Comparison of ENCODE assay signal across 29 mouse cellular contexts in genomic region chr1:71550626-71551195, GRCm38 (mm10). TPM values are rescaled to one million over a fixed set of nuclear protein-coding genes. Genes with fewer than 3 reads are reported as not detected.
DNase-seq lines count a peak whose midpoint lies in the region; ATAC-seq and TF ChIP-seq lines count a peak whose summit lies in the region.
"Had no signal": no experiment of that assay in that cellular context is flagged by ENCODE, and none has a peak within 500 bp of the region (broad histone marks: within the 10 kb centered on the region; RNA-seq: fewer than 3 reads in every experiment).

No protein-coding gene starts in this region.

- ATAC-seq in kidney, embryonic 14.5 days (ENCODE audit: low FRiP score, low TSS enrichment): no peak; the same call in 1 of the 2 replicates
- ATAC-seq: forebrain, embryonic 13.5 days; hindbrain, embryonic 16.5 days; liver, embryonic 12.5 days; liver, postnatal 0 days; Patski had no signal

- H3K4me1 ChIP-seq in kidney, adult 2 months (ENCODE audit: control insufficient read depth, insufficient read depth, low read length): no peaks in the 10 kb centered on the region
- no peaks in the 10 kb centered on the region for H3K4me1 ChIP-seq in kidney, embryonic 14.5 days (ENCODE audit: control insufficient read depth, insufficient read depth, low read length)
- peaks cover 6% of the 10 kb centered on the region; the same call in 1 of the 2 replicates for H3K4me1 ChIP-seq in small intestine, adult 2 months (ENCODE audit: control insufficient read depth, insufficient read depth, insufficient read length, low read length)
- H3K4me1 ChIP-seq: forebrain, embryonic 13.5 days; heart, embryonic 15.5 days; limb, embryonic 13.5 days; liver, embryonic 12.5 days; midbrain, embryonic 12.5 days; neural tube, embryonic 13.5 days; stomach, embryonic 15.5 days had no signal

- no peak for TF ChIP-seq CTCF in kidney, adult 2 months (conservative IDR thresholded peaks at IDR 0.05; ENCODE audit: insufficient read depth, insufficient read length, low read depth, low read length)
- TF ChIP-seq CTCF in small intestine, adult 2 months (IDR thresholded peaks at IDR 0.05; ENCODE audit: extremely low read depth, insufficient read length, insufficient replicate concordance, low read depth, low read length): no peak

- 50% methylated on average over 10 of the region's 10 CpGs for WGBS in kidney, adult 2 months
- 78% methylated on average over 10 of the region's 10 CpGs for WGBS in kidney, embryonic 14.5 days
- WGBS in small intestine, adult 2 months: 33% methylated on average over 10 of the region's 10 CpGs

- H3K4me2 ChIP-seq in kidney, embryonic 14.5 days (replicated peaks; ENCODE audit: low read depth, low read length): no peak overlapping the region
- H3K4me2 ChIP-seq: forebrain, embryonic 13.5 days; heart, embryonic 15.5 days; limb, embryonic 13.5 days; liver, embryonic 12.5 days; midbrain, embryonic 12.5 days; neural tube, embryonic 13.5 days; stomach, embryonic 15.5 days had no signal

- H3K27ac ChIP-seq in kidney, adult 2 months (ENCODE audit: insufficient read depth, low read depth, low read length): no peak overlapping the region
- H3K27ac ChIP-seq in kidney, embryonic 14.5 days (ENCODE audit: low read depth, low read length): no peak overlapping the region
- peak overlapping the region; percentile 85 for H3K27ac ChIP-seq in small intestine, adult 2 months (ENCODE audit: insufficient read depth, low read depth, low read length)
- H3K27ac ChIP-seq: forebrain, embryonic 13.5 days; heart, embryonic 15.5 days; layer of hippocampus, adult 2 months; left cerebral cortex, adult 2 months; limb, embryonic 13.5 days; liver, embryonic 12.5 days; midbrain, embryonic 12.5 days; neural tube, embryonic 13.5 days; stomach, embryonic 15.5 days had no signal

- no peaks in the 10 kb centered on the region for H3K27me3 ChIP-seq in kidney, adult 2 months (replicated peaks; ENCODE audit: control insufficient read depth, insufficient read depth, low read length)
- H3K27me3 ChIP-seq in kidney, embryonic 14.5 days (ENCODE audit: control insufficient read depth, insufficient read depth, low read length): no peaks in the 10 kb centered on the region
- H3K27me3 ChIP-seq in small intestine, adult 2 months (ENCODE audit: control insufficient read depth, insufficient read depth, low read length): no peaks in the 10 kb centered on the region
- H3K27me3 ChIP-seq: CH12.LX; forebrain, embryonic 13.5 days; heart, embryonic 15.5 days; limb, embryonic 13.5 days; liver, embryonic 12.5 days; midbrain, embryonic 12.5 days; neural tube, embryonic 13.5 days; stomach, embryonic 15.5 days had no signal

- H3K9ac ChIP-seq in kidney, embryonic 14.5 days (ENCODE audit: low read depth, low read length): no peak overlapping the region
- H3K9ac ChIP-seq: forebrain, embryonic 13.5 days; heart, embryonic 15.5 days; limb, embryonic 13.5 days; liver, embryonic 12.5 days; liver, postnatal 0 days; midbrain, embryonic 12.5 days; neural tube, embryonic 13.5 days; stomach, embryonic 15.5 days had no signal

- no peak overlapping the region for H3K4me3 ChIP-seq in kidney, adult 2 months (ENCODE audit: insufficient read depth, low read depth, low read length)
- H3K4me3 ChIP-seq in kidney, embryonic 14.5 days (ENCODE audit: low read length): no peak overlapping the region
- H3K4me3 ChIP-seq in small intestine, adult 2 months (ENCODE audit: low read depth, low read length): no peak overlapping the region
- H3K4me3 ChIP-seq: forebrain, embryonic 13.5 days; heart, embryonic 15.5 days; layer of hippocampus, adult 2 months; left cerebral cortex, adult 2 months; limb, embryonic 13.5 days; liver, embryonic 12.5 days; midbrain, embryonic 12.5 days; neural tube, embryonic 13.5 days; stomach, embryonic 15.5 days had no signal

- no peaks in the 10 kb centered on the region for H3K9me3 ChIP-seq in kidney, embryonic 14.5 days (ENCODE audit: control insufficient read depth, low read length)
- H3K9me3 ChIP-seq: forebrain, embryonic 13.5 days; heart, embryonic 15.5 days; limb, embryonic 13.5 days; liver, embryonic 12.5 days; midbrain, embryonic 12.5 days; neural tube, embryonic 13.5 days; stomach, embryonic 15.5 days had no signal

- DNase-seq in kidney, adult 2 months: peak; percentile 60
- DNase-seq in R1 (ENCODE audit: low read depth, low spot score) (peak; percentile 78), liver (no peak)
- DNase-seq in kidney, adult 9 months: peak; percentile 47
- DNase-seq in urinary bladder, postnatal 4 days (ENCODE audit: low spot score in 2 of 2): no peak
- DNase-seq: adrenal gland, postnatal 25 days; B cell, adult 2 months; cerebellum, adult 2 months; cerebellum, postnatal 36 days; gastrocnemius, postnatal 10 days; liver, postnatal 0 days; lung, postnatal 36 days; retina, postnatal 1 day; right cerebral cortex, postnatal 14 days; thymus, postnatal 14 days had no signal

- H3K36me3 ChIP-seq in kidney, adult 2 months (ENCODE audit: control insufficient read depth, insufficient read depth, low read length): no peaks in the 10 kb centered on the region
- H3K36me3 ChIP-seq in kidney, embryonic 14.5 days (ENCODE audit: control insufficient read depth, insufficient read depth, low read length): no peaks in the 10 kb centered on the region
- H3K36me3 ChIP-seq in small intestine, adult 2 months (ENCODE audit: control insufficient read depth, insufficient read depth, low read length): no peaks in the 10 kb centered on the region
- H3K36me3 ChIP-seq: heart, embryonic 15.5 days; limb, embryonic 13.5 days; liver, embryonic 12.5 days; midbrain, embryonic 12.5 days; neural tube, embryonic 13.5 days; stomach, embryonic 15.5 days had no signal

- no peak for TF ChIP-seq POLR2A in kidney, adult 2 months (IDR thresholded peaks at IDR 0.05; ENCODE audit: low read depth, low read length)
- TF ChIP-seq POLR2A in small intestine, adult 2 months (IDR thresholded peaks at IDR 0.05; ENCODE audit: low read depth, low read length): no peak

RNA-seq across cellular contexts. Expression of gene Atic, which starts 6.2 kb away (rescaled TPM):
- 17.0 and 19.2 TPM in 2 replicates for polyA plus RNA-seq in kidney, adult 2 months (2012; rRNA removed)
- polyA plus RNA-seq in kidney, embryonic 14.5 days (2014; fragmentation: Nextera tagmentation; extraction: Ambion mirVana): 50.4 and 73.8 TPM in 2 replicates
- polyA plus RNA-seq in small intestine, adult 2 months (2012; rRNA removed): 10.0 and 13.9 TPM in 2 replicates

Comparison
In these comparisons a context has a peak if more than half of its experiments do, and no peak if none do; other contexts are left out.
1. DNase-seq: peak in kidney, adult 2 months (single experiment), R1 (single experiment) and kidney, adult 9 months (single experiment); none in urinary bladder, postnatal 4 days (0 of 2) and liver (single experiment).